Comparison of ENCODE assay signal across 22 mouse cellular contexts in the genomic region with DNA sequence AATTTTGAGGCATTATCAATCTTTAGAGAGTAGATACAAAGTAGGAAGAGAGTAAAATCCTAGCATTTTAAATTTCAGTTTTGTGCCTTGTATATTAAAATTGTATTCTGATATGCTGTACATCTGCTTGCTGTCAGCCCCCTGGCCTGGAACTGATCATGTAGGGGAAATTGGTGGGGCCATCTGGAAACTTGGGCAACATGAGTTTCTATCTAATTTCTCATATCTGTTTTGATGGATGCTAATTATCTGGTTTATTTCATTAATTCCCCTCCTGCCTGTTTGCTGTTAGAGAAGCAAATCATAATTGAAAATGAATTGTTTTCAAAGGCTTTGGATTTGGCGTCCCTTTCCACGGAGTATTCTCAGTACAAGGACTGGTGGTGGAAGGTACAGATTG. TPM values are rescaled to one million over a fixed set of nuclear protein-coding genes. Genes with fewer than 3 reads are reported as not detected.
DNase-seq lines count a peak whose midpoint lies in the region; ATAC-seq lines count a peak whose summit lies in the region.
"Had no signal": no experiment of that assay in that cellular context is flagged by ENCODE, and none has a peak within 500 bp of the region (broad histone marks: within the 10 kb centered on the region; RNA-seq: fewer than 3 reads in every experiment).

No protein-coding gene starts in this region.

- 81% methylated on average over 2 of the region's 2 CpGs for WGBS in intestine, embryonic 14.5 days
- 91% methylated on average over 2 of the region's 2 CpGs for WGBS in intestine, embryonic 16.5 days

- H3K4me2 ChIP-seq in intestine, embryonic 14.5 days (ENCODE audit: low read length) = no peak overlapping the region
- no peak overlapping the region for H3K4me2 ChIP-seq in intestine, embryonic 16.5 days (ENCODE audit: low read depth, low read length)
- H3K4me2 ChIP-seq: embryonic facial prominence, embryonic 13.5 days; forebrain, embryonic 12.5 days; hindbrain, embryonic 12.5 days; intestine, embryonic 15.5 days had no signal

- no peak for ATAC-seq in intestine, embryonic 14.5 days (replicated peaks; ENCODE audit: low FRiP score, low TSS enrichment, low read depth)
- ATAC-seq in intestine, embryonic 16.5 days = no peak
- no peak for ATAC-seq in activated CD4-positive, CD25-positive, alpha-beta regulatory T cell, adult 4 months
- ATAC-seq: hindbrain, postnatal 0 days; intestine, embryonic 15.5 days had no signal

- H3K9me3 ChIP-seq in intestine, embryonic 14.5 days (ENCODE audit: control insufficient read depth, low read length) = no peaks in the 10 kb centered on the region
- H3K9me3 ChIP-seq in intestine, embryonic 16.5 days (ENCODE audit: control insufficient read depth, low read length) = no peaks in the 10 kb centered on the region
- H3K9me3 ChIP-seq: embryonic facial prominence, embryonic 13.5 days; forebrain, embryonic 12.5 days; hindbrain, embryonic 12.5 days; intestine, embryonic 15.5 days had no signal

- no peak overlapping the region for H3K27ac ChIP-seq in intestine, embryonic 14.5 days (ENCODE audit: low read depth)
- H3K27ac ChIP-seq in intestine, embryonic 16.5 days (ENCODE audit: low read length) = no peak overlapping the region
- H3K27ac ChIP-seq: embryonic facial prominence, embryonic 13.5 days; forebrain, embryonic 12.5 days; gastrocnemius, adult 2 months; hindbrain, embryonic 12.5 days; hindbrain, postnatal 0 days; intestine, embryonic 15.5 days had no signal

- H3K9ac ChIP-seq in intestine, embryonic 14.5 days (ENCODE audit: low read length) = no peak overlapping the region
- no peak overlapping the region for H3K9ac ChIP-seq in intestine, embryonic 16.5 days (ENCODE audit: low read depth, low read length)
- H3K9ac ChIP-seq: embryonic facial prominence, embryonic 13.5 days; forebrain, embryonic 12.5 days; hindbrain, embryonic 12.5 days; intestine, embryonic 15.5 days had no signal

- H3K27me3 ChIP-seq in intestine, embryonic 14.5 days (replicated peaks; ENCODE audit: control insufficient read depth, insufficient read depth, low read length) = no peaks in the 10 kb centered on the region
- no peaks in the 10 kb centered on the region for H3K27me3 ChIP-seq in intestine, embryonic 16.5 days (replicated peaks; ENCODE audit: control insufficient read depth, insufficient read depth, low read length)
- H3K27me3 ChIP-seq: embryonic facial prominence, embryonic 13.5 days; forebrain, embryonic 12.5 days; hindbrain, embryonic 12.5 days; intestine, embryonic 15.5 days had no signal

- no peak overlapping the region for H3K4me3 ChIP-seq in intestine, embryonic 14.5 days (ENCODE audit: low read depth, low read length)
- no peak overlapping the region for H3K4me3 ChIP-seq in intestine, embryonic 16.5 days (ENCODE audit: low read length)
- H3K4me3 ChIP-seq: embryonic facial prominence, embryonic 13.5 days; forebrain, embryonic 12.5 days; gastrocnemius, adult 2 months; hindbrain, embryonic 12.5 days; intestine, embryonic 15.5 days had no signal

- H3K4me1 ChIP-seq in intestine, embryonic 14.5 days (replicated peaks; ENCODE audit: control insufficient read depth, insufficient read depth, low read length) = no peaks in the 10 kb centered on the region
- no peaks in the 10 kb centered on the region for H3K4me1 ChIP-seq in intestine, embryonic 16.5 days (ENCODE audit: control insufficient read depth, insufficient read depth, low read length)
- H3K4me1 ChIP-seq: embryonic facial prominence, embryonic 13.5 days; forebrain, embryonic 12.5 days; intestine, embryonic 15.5 days had no signal

- no peaks in the 10 kb centered on the region; the same call in 1 of the 2 replicates for H3K36me3 ChIP-seq in intestine, embryonic 14.5 days (ENCODE audit: control insufficient read depth, insufficient read depth, low read length)
- no peaks in the 10 kb centered on the region for H3K36me3 ChIP-seq in intestine, embryonic 16.5 days (ENCODE audit: control insufficient read depth, insufficient read depth, low read length)
- H3K36me3 ChIP-seq: G1E; intestine, embryonic 15.5 days had no signal

- peak; percentile 31 for DNase-seq in adrenal gland, postnatal 14 days
- no peak for DNase-seq in adrenal gland, adult 2 months
- DNase-seq in intestine, embryonic 14.5 days (ENCODE audit: low spot score) = peak; percentile 45
- DNase-seq in testis, postnatal 10 days (ENCODE audit: low spot score) = peak; percentile 2
- no peak for DNase-seq in testis, postnatal 14 days (ENCODE audit: low spot score)
- DNase-seq: adrenal gland, postnatal 25 days; cerebellum, adult 2 months; cerebellum, postnatal 10 days; embryo, embryonic 11 days; gastrocnemius, adult 2 months; gastrocnemius, postnatal 25 days; heart, postnatal 10 days; heart, postnatal 4 days; kidney, adult 2 months had no signal

RNA-seq across cellular contexts. Expression of a gene that starts 36.6 kb away (rescaled TPM):
- 20.8 and 22.0 TPM in 2 replicates for total RNA-seq in adrenal gland, postnatal 14 days (2021)
- 10 to 100 TPM; 25.8 to 33.0 TPM for total RNA-seq in adrenal gland, adult 2 months (2021)
- 9.6 and 11.4 TPM in 2 replicates for polyA plus RNA-seq in adrenal gland, adult 2 months (2012; rRNA removed)
- polyA plus RNA-seq in intestine, embryonic 14.5 days (2014; fragmentation: Nextera tagmentation; extraction: Ambion mirVana) = 24.9 and 28.0 TPM in 2 replicates
- 13.1 and 14.6 TPM in 2 replicates for polyA plus RNA-seq in intestine, embryonic 16.5 days (2015; fragmentation: Nextera tagmentation; extraction: Ambion mirVana)
- 1 to 10 TPM; 2.1 to 5.3 TPM for polyA plus RNA-seq in activated CD4-positive, CD25-positive, alpha-beta regulatory T cell, adult 4 months (2017; shearing (Covaris generic))

RNA-seq across cellular contexts. Expression of a gene that starts 55.7 kb away (rescaled TPM):
- total RNA-seq in adrenal gland, postnatal 14 days (2021) = 19.9 and 28.3 TPM in 2 replicates
- 10 to 100 TPM; 20.4 to 23.4 TPM for total RNA-seq in adrenal gland, adult 2 months (2021)
- 3.7 and 5.5 TPM in 2 replicates for polyA plus RNA-seq in adrenal gland, adult 2 months (2012; rRNA removed)
- 12.5 and 15.7 TPM in 2 replicates for polyA plus RNA-seq in intestine, embryonic 14.5 days (2014; fragmentation: Nextera tagmentation; extraction: Ambion mirVana)
- polyA plus RNA-seq in intestine, embryonic 16.5 days (2015; fragmentation: Nextera tagmentation; extraction: Ambion mirVana) = 4.9 and 5.1 TPM in 2 replicates
- polyA plus RNA-seq in activated CD4-positive, CD25-positive, alpha-beta regulatory T cell, adult 4 months (2017; shearing (Covaris generic)) = 10 to 100 TPM in 1 of 2 experiments, 1 to 10 TPM in 1; 9.7 to 12.1 TPM

Comparison
In these comparisons a context has a peak if more than half of its experiments do, and no peak if none do; other contexts are left out.
1. DNase-seq: peak in adrenal gland, postnatal 14 days (single experiment), intestine, embryonic 14.5 days (single experiment) and testis, postnatal 10 days (single experiment); none in adrenal gland, adult 2 months (single experiment) and testis, postnatal 14 days (single experiment).